Mouse (Mus musculus): ENCODE results near the gene Pramef8. TPM values are rescaled to one million over a fixed set of nuclear protein-coding genes. Genes with fewer than 3 reads are reported as not detected.
A peak's percentile ranks its signal among the peaks of the same experiment; 100 is the strongest.
"Not testable (repeated sequence)": the region's sequence is repeated elsewhere in the genome, so short reads cannot be mapped to it uniquely, and the experiment has no call there.

Gene Pramef8
- total RNA-seq (2021), result 1 to 10 TPM; 5.2 to 7.0 TPM
- long read RNA-seq, experiment 1, transcript Pramef8-202 (5 exons, 3,886 nt), result major isoform, 6 of 8 reads
- long read RNA-seq, experiment 1, partial matches to known transcripts, result 0 of 8 reads
- long read RNA-seq, experiment 1, other reads (novel, unspliced or antisense), result 1 of 8 reads
- long read RNA-seq, experiment 2, transcript Pramef8-201 (4 exons, 3,260 nt), result major isoform, 9 of 12 reads
- long read RNA-seq, experiment 2, partial matches to known transcripts, result 0 of 12 reads
- long read RNA-seq, experiment 2, other reads (novel, unspliced or antisense), result 0 of 12 reads

- intact Hi-C loops (cut with DNase I; ENCODE audit: low total_unique reads), result no loop called here
- peak; percentile 87 for DNase-seq
Measured at GRCm38 (mm10) chr4:143412219-143413092, at the start of gene Pramef8. Pramef8 (plus strand) TSS chr4:143412426.

GRCm38 (mm10) chr4:143366415-143367041 is 45.7 kb upstream of the Pramef8 start:
- intact Hi-C loops (cut with DNase I; ENCODE audit: low total_unique reads), result no loop called here
- DNase-seq, result no peak

GRCm38 (mm10) chr4:143379480-143379879 is 32.7 kb upstream of the Pramef8 start:
- intact Hi-C loops (cut with DNase I; ENCODE audit: low total_unique reads), result no loop called here
- DNase-seq, result no peak

- intact Hi-C loops (cut with DNase I; ENCODE audit: low total_unique reads), result loop anchor here (2.0 to 5.0 kb wide), 2 partner anchors 55 to 123 kb away; no protein-coding TSS in a partner anchor
- no peak for DNase-seq
Measured at GRCm38 (mm10) chr4:143379931-143380715, 32.1 kb upstream of the Pramef8 start.

- intact Hi-C loops (cut with DNase I; ENCODE audit: low total_unique reads), result loop anchor here (2.0 to 5.0 kb wide), 2 partner anchors 56 to 123 kb away; no protein-coding TSS in a partner anchor
- DNase-seq, result peak; percentile 16
Measured at GRCm38 (mm10) chr4:143380716-143381004, 31.6 kb upstream of the Pramef8 start.

- DNase-seq, result no peak
- intact Hi-C loops (cut with DNase I; ENCODE audit: low total_unique reads), result loop anchor here (5.0 kb wide), 1 partner anchor 125 kb away; no protein-coding TSS in a partner anchor
Measured at GRCm38 (mm10) chr4:143382163-143382562, 30.1 kb upstream of the Pramef8 start.

- no peak for DNase-seq
- intact Hi-C loops (cut with DNase I; ENCODE audit: low total_unique reads), result loop anchor here (5.0 kb wide), 1 partner anchor 126 kb away; no protein-coding TSS in a partner anchor
Measured at GRCm38 (mm10) chr4:143383646-143384045, 28.6 kb upstream of the Pramef8 start.

- DNase-seq, result peak; percentile 46
- intact Hi-C loops (cut with DNase I; ENCODE audit: low total_unique reads), result no loop called here
Measured at GRCm38 (mm10) chr4:143388955-143389702, 23.1 kb upstream of the Pramef8 start.

GRCm38 (mm10) chr4:143394181-143394580 is 18.0 kb upstream of the Pramef8 start, which contains the start of gene Pramel1:
Pramel1 (plus strand) TSS chr4:143394428.
- intact Hi-C loops (cut with DNase I; ENCODE audit: low total_unique reads), result no loop called here
- DNase-seq, result no peak

GRCm38 (mm10) chr4:143411566-143412218 is 534 bp upstream of the Pramef8 start:
- DNase-seq, result no peak
- intact Hi-C loops (cut with DNase I; ENCODE audit: low total_unique reads), result no loop called here

GRCm38 (mm10) chr4:143413621-143414020 is 1.4 kb downstream of the Pramef8 start:
- intact Hi-C loops (cut with DNase I; ENCODE audit: low total_unique reads), result no loop called here
- DNase-seq, result no peak

- DNase-seq, result no peak
- intact Hi-C loops (cut with DNase I; ENCODE audit: low total_unique reads), result no loop called here
Measured at GRCm38 (mm10) chr4:143414121-143414520, 1.9 kb downstream of the Pramef8 start.

- peak; percentile 10 for DNase-seq
- intact Hi-C loops (cut with DNase I; ENCODE audit: low total_unique reads), result not testable (repeated sequence)
Measured at GRCm38 (mm10) chr4:143426770-143427169, 14.5 kb downstream of the Pramef8 start.

GRCm38 (mm10) chr4:143450224-143450623 is 38.0 kb downstream of the Pramef8 start, which contains the start of gene Oog4:
Oog4 (minus strand) TSS chr4:143450324.
- intact Hi-C loops (cut with DNase I; ENCODE audit: low total_unique reads), result no loop called here
- DNase-seq, result no peak
